Mouse (Mus musculus): ENCODE measurements around the gene Cpxm1.

GRCm38 (mm10) chr2:130351758-130352339, 45.5 kb downstream of the Cpxm1 start:
- no peak for TF ChIP-seq POLR2A (IDR thresholded peaks at IDR 0.05; ENCODE audit: control insufficient read depth, low read depth, low read length)
- TF ChIP-seq CTCF (IDR thresholded peaks at IDR 0.05; ENCODE audit: control insufficient read depth, insufficient read depth, insufficient replicate concordance, low read depth, low read length), result no peak

Measured in testis, adult 2 months (tissue).